Mouse (Mus musculus) midbrain, postnatal 0 days (tissue): ENCODE data around the gene Klhl8. TPM values are rescaled to one million over a fixed set of nuclear protein-coding genes. Genes with fewer than 3 reads are reported as not detected.

Experiments used
- ATAC-seq: fragments of 200-750 bp; cut with Nextera tagmentation; 2 replicates; pipeline ENCODE4 v1.8.0; 2017; ENCODE audit warnings: moderate number of reproducible peaks, mild to moderate bottlenecking, moderate TSS enrichment, moderate library complexity; ENCODE audit not compliant: low FRiP score
- DNase-seq: peaks from one replicate; pipeline ENCODE4 v3.0.0-alpha.2; 2015; ENCODE audit warnings: low spot score
- H3K27ac ChIP-seq: fragments of 300-500 bp; sonication (generic); 2 replicates; pipeline ENCODE4 v1.5.1; 2014; ENCODE audit warnings: low read depth, mild to moderate bottlenecking, low read length, mixed read lengths
- H3K27me3 ChIP-seq: fragments of 300-500 bp; sonication (generic); 2 replicates; pipeline ENCODE4 v1.6.1; 2014; ENCODE audit warnings: low read length, control low read depth, mixed read lengths; ENCODE audit not compliant: insufficient read depth
- H3K36me3 ChIP-seq: fragments of 300-500 bp; sonication (generic); 2 replicates; pipeline ENCODE4 v1.6.1; 2014; ENCODE audit warnings: low read length, control low read depth, mixed read lengths; ENCODE audit not compliant: insufficient read depth
- H3K4me1 ChIP-seq: fragments of 300-500 bp; sonication (generic); 2 replicates; pipeline ENCODE4 v1.6.1; 2014; ENCODE audit warnings: mild to moderate bottlenecking, control low read depth, antibody characterized with exemption, low read length, mixed read lengths; ENCODE audit not compliant: insufficient read depth
- H3K4me2 ChIP-seq: fragments of 300-500 bp; sonication (generic); 2 replicates; pipeline ENCODE4 v1.6.1; 2014; ENCODE audit warnings: low read depth, mild to moderate bottlenecking, low read length, mixed read lengths; ENCODE audit not compliant: poor library complexity, severe bottlenecking
- H3K4me3 ChIP-seq: fragments of 300-500 bp; sonication (generic); 2 replicates; pipeline ENCODE4 v1.5.1; 2014; ENCODE audit warnings: low read depth, mild to moderate bottlenecking, low read length, moderate library complexity
- H3K9ac ChIP-seq: fragments of 300-500 bp; sonication (generic); replicated peaks from 2 replicates; pipeline ENCODE4 v1.6.1; 2014; ENCODE audit warnings: mild to moderate bottlenecking, low read length, moderate library complexity, mixed read lengths; ENCODE audit not compliant: poor library complexity, severe bottlenecking
- H3K9me3 ChIP-seq: fragments of 300-500 bp; sonication (generic); 2 replicates; pipeline ENCODE4 v1.6.1; 2016; ENCODE audit warnings: low read length, control low read depth
- CTCF ChIP-seq: IDR thresholded peaks from 2 replicates; pipeline ENCODE4 v1.5.1; 2016; ENCODE audit warnings: antibody characterized with exemption, mild to moderate bottlenecking
- WGBS: fragments of 180-500 bp; shearing (Covaris S2); extraction: QIAGEN DNeasy Blood & Tissue Kit; methylation state at CpG from one replicate; pipeline ENCODE4 v1.1.7; 2014; 5-methylcytosine and 5-hydroxymethylcytosine counted together
- polyA plus RNA-seq: library from polyadenylated mRNA; unstranded; fragments of >200 nt; fragmentation: Nextera tagmentation; extraction: Ambion mirVana; gene quantifications from 2 replicates; pipeline ENCODE4 v1.2.1, GENCODE M21; 2015
- total RNA-seq: library from RNA; depleted of rRNA; stranded (reverse); fragments of >200 nt; gene quantifications from 2 replicates; pipeline ENCODE4 v1.2.3, GENCODE M21; 2014

Gene Klhl8
- total and polyA plus RNA-seq, 2 experiments from 2014 or later, result 39.5 to 44.6 TPM

DNA sequence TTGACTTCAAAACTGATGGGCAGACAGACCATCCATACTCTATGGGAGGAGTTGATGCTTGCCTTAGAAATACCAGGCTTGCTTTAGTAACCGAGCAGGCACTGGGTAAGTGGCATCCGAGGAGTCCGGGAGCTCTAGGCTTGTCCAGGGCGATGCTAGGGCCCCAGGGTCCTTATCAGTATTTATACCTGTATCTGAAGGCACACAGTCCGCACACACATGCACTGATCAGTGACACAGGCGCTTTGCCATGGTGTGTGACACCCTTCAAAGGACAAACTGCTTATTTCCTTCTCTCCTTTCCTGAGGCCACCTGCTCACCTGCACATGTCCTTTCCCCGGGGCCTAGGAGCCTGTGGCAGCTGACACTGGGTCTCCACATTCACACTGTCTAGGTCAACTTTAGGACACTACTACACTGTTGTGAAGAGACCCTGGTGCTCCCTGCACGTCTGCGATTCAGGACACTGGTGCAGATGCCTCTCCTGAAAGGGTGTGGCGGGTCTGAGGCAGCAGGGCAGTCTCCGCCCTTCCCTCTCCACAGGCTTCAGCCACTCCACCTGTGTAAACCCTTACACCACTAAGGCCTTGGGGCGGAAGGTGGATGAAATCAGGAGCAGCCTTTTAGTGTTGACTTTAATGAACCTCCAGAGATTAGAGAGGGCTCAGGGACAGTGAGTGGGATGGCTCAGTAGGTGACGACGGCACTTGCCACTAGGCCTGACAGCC is 55.4 kb downstream of the Klhl8 start:
- no peak overlapping the region for H3K27ac ChIP-seq
- no peaks in the 10 kb centered on the region for H3K27me3 ChIP-seq
- H3K4me3 ChIP-seq, result no peak overlapping the region
- ATAC-seq (no peak), DNase-seq (no peak)
- TF ChIP-seq CTCF, result no peak
- 0 out of 2 replicates have a peak, but pooled peaks cover 4% of the 10 kb centered on the region for H3K4me1 ChIP-seq
- H3K9ac ChIP-seq, result no peak overlapping the region
- H3K36me3 ChIP-seq, result 0 out of 2 replicates have a peak, but pooled peaks cover 4% of the 10 kb centered on the region
- WGBS, result 85% methylated on average over 14 of the region's 14 CpGs
- no peak overlapping the region for H3K4me2 ChIP-seq
- no peaks in the 10 kb centered on the region for H3K9me3 ChIP-seq

DNA sequence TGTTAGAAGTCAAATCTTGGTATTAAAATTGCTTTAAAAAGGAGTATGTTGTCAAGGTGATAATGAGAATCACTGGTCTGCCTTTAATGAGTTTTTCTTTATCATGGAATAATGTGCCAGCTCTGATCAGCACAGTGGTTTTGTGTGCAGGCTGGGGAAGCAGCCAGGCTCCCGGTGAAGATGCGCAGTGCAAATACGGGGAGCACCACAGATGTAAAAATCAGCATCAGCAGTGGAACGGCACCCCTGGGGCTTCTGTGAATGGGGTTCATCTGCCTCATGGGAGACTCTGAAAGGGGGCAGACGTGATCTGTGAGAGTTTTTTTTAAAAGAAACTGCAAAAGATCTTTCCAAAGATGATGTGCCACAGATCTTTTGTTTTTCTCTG is 56.3 kb downstream of the Klhl8 start:
- WGBS, result 39% methylated on average over 5 of the region's 5 CpGs
- H3K4me3 ChIP-seq, result no peak overlapping the region
- DNase-seq (peak; percentile 16), ATAC-seq (no peak)
- 0 out of 2 replicates have a peak, but pooled peaks cover 4% of the 10 kb centered on the region for H3K4me1 ChIP-seq
- H3K9ac ChIP-seq, result no peak overlapping the region
- no peak overlapping the region for H3K4me2 ChIP-seq
- H3K9me3 ChIP-seq, result no peaks in the 10 kb centered on the region
- no peak overlapping the region for H3K27ac ChIP-seq
- H3K27me3 ChIP-seq, result no peaks in the 10 kb centered on the region
- TF ChIP-seq CTCF, result no peak
- H3K36me3 ChIP-seq, result 0 out of 2 replicates have a peak, but pooled peaks cover 2% of the 10 kb centered on the region

DNA sequence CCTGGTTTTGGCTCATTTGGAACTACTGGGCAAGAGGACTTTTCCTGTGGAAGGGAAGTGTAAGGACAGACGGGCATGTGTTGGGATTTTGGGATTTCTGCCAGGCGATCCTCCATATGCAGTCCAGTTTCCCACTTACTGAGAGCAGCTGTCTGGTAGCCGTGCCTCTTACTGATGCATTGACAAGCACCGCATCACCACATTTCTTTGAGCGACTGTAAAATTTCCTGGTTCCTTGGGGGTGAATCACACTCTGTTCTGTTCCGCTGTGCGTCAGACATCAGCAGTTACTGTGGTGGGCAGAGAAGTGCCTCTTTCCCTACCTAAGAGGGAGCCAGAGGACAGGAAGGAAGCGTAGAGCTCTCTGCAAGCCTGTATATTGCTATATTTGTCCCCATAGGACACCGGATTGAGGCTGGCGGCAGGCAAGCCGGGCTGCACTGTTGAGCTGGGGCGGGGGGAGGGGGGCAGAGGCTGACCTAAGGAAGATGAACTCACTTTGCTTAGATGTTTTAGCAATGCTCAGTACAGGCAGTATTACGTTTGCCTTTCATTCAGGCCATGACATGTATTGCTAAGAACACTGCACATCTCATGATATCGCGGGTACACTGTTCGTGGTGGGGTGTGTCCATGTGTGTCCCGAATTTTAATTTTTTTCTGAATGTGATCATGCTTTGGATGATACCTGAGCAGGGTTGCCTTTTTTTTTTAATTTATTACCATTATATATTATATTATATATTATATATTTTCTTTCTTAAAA is 56.8 kb downstream of the Klhl8 start:
- DNase-seq (peak; percentile 74), ATAC-seq (peak; percentile 59)
- Histone ChIP-seq H3K4me1 (0 out of 2 replicates have a peak, but pooled peaks cover 4% of the 10 kb centered on the region), H3K9ac (no peak overlapping the region), H3K36me3 (0 out of 2 replicates have a peak, but pooled peaks cover 2% of the 10 kb centered on the region), H3K27me3 (no peaks in the 10 kb centered on the region), H3K27ac (peak overlapping the region; percentile 32; the same call in 1 of the 2 replicates), H3K4me2 (no peak overlapping the region), H3K4me3 (no peak overlapping the region), H3K9me3 (no peaks in the 10 kb centered on the region)
- TF ChIP-seq CTCF, result peak; percentile 59
- WGBS, result 51% methylated on average over 17 of the region's 17 CpGs

DNA sequence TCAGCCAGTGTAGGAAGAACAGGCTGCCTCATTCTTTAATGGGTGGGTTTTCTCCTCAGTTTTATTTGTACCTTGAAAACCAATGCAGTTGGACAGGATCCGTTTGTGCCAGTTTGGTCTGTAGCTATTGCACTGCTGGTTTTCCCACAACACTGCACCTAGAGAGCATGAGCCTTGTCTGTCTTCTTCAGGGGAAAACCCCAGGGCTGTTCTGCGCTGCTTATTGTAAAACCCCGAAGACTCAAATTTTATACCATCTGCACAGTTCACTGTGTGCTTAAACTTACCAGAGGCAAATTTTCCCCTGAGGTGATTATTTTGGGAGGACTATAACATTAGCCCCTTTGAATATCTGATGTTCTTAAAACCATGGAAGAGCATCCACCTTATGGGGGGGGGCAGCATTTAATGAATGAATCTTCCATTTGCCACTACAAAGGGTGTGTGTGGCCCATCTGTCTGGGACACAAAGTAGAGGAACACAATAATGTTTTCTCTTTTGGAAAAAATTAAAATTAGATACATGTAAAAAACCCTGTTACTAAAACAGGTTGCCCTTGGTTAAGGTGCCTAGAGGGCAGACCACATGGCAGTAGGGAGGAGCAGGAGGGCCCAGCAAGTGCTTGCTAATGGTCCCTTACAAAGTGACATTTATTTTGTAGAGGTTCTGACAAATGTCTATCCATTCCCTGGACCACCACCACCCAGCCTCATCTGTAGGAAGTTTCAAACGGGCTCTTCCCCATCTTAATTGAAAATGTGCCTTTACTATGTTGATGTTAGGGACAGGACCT is 58.1 kb downstream of the Klhl8 start:
- no peak overlapping the region for H3K9ac ChIP-seq
- DNase-seq (no peak), ATAC-seq (no peak)
- no peak overlapping the region for H3K27ac ChIP-seq
- 0 out of 2 replicates have a peak, but pooled peaks cover 4% of the 10 kb centered on the region for H3K4me1 ChIP-seq
- no peak overlapping the region for H3K4me3 ChIP-seq
- no peaks in the 10 kb centered on the region for H3K9me3 ChIP-seq
- H3K4me2 ChIP-seq, result no peak overlapping the region
- TF ChIP-seq CTCF, result no peak
- no peaks in the 10 kb centered on the region for H3K27me3 ChIP-seq
- 0 out of 2 replicates have a peak, but pooled peaks cover 2% of the 10 kb centered on the region for H3K36me3 ChIP-seq
- WGBS, result 76% methylated on average over 4 of the region's 4 CpGs

DNA sequence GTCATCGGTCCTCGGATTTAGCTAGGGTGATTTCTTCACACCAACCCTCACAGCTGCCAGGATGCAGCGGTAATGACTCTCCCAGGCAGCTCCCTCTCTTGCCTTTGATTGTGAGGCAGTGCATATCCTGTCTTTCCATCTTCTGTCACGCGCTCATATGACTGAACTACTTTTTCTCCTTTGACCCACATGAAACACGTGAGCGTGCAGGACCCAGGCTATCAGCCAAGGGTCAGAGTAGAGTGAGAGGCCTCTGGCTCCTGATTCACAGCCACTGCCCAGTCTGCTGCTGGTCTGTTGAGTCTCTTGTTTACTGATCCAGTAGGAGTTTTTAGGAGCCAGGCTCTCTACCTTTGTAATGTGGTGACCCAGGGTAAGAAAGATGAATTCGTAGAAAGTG is 62.5 kb downstream of the Klhl8 start:
- DNase-seq, result no peak
- Histone ChIP-seq H3K36me3 (0 out of 2 replicates have a peak, but pooled peaks cover 2% of the 10 kb centered on the region), H3K9me3 (no peaks in the 10 kb centered on the region), H3K27ac (no peak overlapping the region), H3K4me1 (no peaks in the 10 kb centered on the region), H3K4me3 (no peak overlapping the region), H3K27me3 (no peaks in the 10 kb centered on the region), H3K4me2 (no peak overlapping the region), H3K9ac (no peak overlapping the region)
- no peak for TF ChIP-seq CTCF
- 88% methylated on average over 8 of the region's 8 CpGs for WGBS
- ATAC-seq, result no peak
